Mouse (Mus musculus): Measurements from ENCODE around the gene Eps15. TPM values are rescaled to one million over a fixed set of nuclear protein-coding genes. Genes with fewer than 3 reads are reported as not detected.

Eps15 gene
- polyA plus RNA-seq, 1 experiment from 2014 or later: 30.2 TPM

DNA sequence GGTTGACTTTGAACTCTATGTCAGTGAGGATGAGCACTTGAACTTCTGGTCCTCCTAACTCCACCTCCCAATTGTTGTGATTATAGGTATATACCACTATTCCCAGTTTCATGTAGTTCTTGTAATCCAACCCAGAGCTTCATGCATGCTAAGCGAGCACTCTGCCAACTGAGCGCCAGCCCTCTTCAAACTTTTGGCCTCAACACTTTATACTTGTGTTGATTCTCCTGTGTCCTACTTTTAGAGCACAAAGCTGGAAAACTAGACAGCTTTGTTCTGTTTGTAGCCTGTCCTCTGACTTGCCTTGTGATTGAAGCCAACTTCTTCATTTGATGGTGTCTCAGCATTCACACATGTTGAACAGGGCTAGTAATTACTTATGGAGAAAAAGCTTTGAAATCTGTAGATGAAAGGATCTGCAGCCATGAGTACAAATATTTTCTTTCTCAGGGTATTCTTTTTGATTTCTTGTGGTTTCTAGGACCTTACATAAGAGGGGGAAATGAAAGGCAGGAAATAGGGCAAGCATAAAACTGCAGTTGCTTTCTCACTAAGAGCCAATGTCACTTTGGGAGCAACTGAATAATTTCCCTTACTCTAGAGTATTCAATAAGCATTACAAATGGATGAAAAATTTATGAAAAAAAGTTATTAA is 6.4 kb upstream of the Eps15 start:
- Histone ChIP-seq H3K27me3 (replicated peaks) (no peaks in the 10 kb centered on the region), H3K4me3 (replicated peaks) (no peak overlapping the region), H3K27ac (no peak overlapping the region), H3K9me3 (no peaks in the 10 kb centered on the region), H3K4me2 (no peak overlapping the region), H3K4me1 (no peaks in the 10 kb centered on the region), H3K36me3 (no peaks in the 10 kb centered on the region), H3K9ac (no peak overlapping the region)
- ATAC-seq (ENCODE audit: insufficient read depth, low FRiP score, low read depth): no peak
- WGBS: 91% methylated on average over 2 of the region's 2 CpGs

DNA sequence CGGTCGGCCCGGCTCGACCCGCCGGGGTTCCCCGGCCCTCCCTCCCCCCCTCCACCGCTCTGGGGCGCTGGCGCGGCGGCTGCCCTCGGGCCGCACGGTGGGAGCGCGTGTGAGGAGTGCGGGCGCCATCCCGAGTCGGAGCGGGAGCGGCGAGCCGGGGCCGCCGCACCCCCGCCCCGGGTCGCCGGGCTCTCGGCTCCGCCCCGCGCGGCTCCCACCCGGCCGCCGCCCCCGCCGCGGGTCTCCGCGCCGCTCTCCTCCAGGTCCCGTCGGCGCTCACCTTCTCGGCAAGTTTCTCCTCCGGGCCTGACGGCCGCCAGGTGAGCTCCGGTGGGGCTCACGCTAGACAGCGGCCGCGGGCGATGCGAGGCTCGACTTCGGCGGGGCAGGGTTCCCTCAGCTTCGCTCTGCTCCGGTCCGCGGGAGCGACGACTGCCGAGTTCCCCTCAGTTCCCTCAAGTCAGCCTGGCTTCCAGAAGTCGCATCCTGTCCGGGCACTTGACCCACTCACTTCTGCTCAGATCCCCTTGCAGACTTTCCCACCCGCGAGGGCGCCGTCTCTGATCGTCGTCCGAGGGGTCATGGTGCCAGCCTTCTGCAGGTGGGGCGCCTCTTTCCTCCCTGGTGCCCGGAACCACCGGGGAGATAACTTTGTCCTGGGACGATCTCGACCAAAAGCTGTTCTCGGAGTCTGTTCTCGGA is 542 bp downstream of the Eps15 start:
- Histone ChIP-seq H3K27ac (peak overlapping the region; percentile 81), H3K4me1 (peaks cover 15% of the 10 kb centered on the region), H3K27me3 (replicated peaks) (no peaks in the 10 kb centered on the region), H3K4me3 (replicated peaks) (peak overlapping the region; percentile 84), H3K9me3 (no peaks in the 10 kb centered on the region), H3K4me2 (peak overlapping the region; percentile 87), H3K36me3 (0 out of 2 replicates have a peak, but pooled peaks cover 3% of the 10 kb centered on the region), H3K9ac (peak overlapping the region; percentile 95)
- WGBS: under 1% methylated on average over 78 of the region's 85 CpGs
- ATAC-seq (ENCODE audit: insufficient read depth, low FRiP score, low read depth): peak; percentile 78

DNA sequence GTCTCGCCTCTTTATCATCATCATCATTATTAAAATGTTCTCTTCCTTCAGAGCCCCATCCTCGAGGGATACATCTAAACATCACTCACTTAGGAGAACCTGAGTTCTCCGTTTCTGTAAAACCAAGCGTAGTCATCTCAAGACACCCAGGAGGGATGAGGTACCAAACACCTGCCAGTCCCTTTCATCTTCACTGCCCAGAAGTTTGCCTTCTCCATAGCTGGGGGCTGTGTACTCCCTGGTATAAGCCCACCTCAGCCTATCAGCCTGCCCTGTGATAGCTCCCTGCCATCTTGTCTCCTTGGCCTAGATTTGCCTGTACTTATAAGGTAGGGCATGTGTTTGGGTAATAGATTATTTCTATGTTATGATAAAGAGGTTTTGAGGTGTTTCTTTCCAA is 1.1 kb downstream of the Eps15 start:
- peaks cover 15% of the 10 kb centered on the region for H3K4me1 ChIP-seq
- H3K9me3 ChIP-seq: no peaks in the 10 kb centered on the region
- no peaks in the 10 kb centered on the region for H3K27me3 ChIP-seq (replicated peaks)
- peak overlapping the region; percentile 95; the same call in 1 of the 2 replicates for H3K9ac ChIP-seq
- no peak for ATAC-seq (ENCODE audit: insufficient read depth, low FRiP score, low read depth)
- H3K36me3 ChIP-seq: 0 out of 2 replicates have a peak, but pooled peaks cover 3% of the 10 kb centered on the region
- peak overlapping the region; percentile 87 for H3K4me2 ChIP-seq
- H3K4me3 ChIP-seq (replicated peaks): peak overlapping the region; percentile 84
- no peak overlapping the region for H3K27ac ChIP-seq
- 11% methylated on average over 4 of the region's 4 CpGs for WGBS

DNA sequence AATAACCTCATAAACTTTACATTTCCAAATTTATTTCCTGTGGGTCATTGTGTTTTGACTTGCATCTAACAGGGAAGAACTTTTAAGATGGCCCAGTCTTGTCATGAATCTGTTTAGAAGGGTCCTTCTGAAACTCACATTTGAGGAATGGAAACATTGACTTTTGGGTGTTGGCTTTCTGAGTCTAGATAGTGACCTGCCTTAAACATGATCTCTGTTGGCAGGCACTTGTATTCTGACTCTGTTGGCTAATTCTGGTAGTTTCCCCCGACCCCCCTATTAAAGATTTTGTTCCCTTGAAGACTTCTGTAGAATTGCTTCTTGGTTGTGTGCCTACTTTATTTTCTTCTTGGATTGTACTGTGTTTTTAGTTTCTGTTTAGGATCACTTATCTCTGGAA is 1.9 kb downstream of the Eps15 start:
- no peak overlapping the region for H3K27ac ChIP-seq
- H3K27me3 ChIP-seq (replicated peaks): no peaks in the 10 kb centered on the region
- H3K4me2 ChIP-seq: peak overlapping the region; percentile 87; the same call in 1 of the 2 replicates
- H3K9me3 ChIP-seq: no peaks in the 10 kb centered on the region
- 0 out of 2 replicates have a peak, but pooled peaks cover 3% of the 10 kb centered on the region for H3K36me3 ChIP-seq
- H3K9ac ChIP-seq: no peak overlapping the region
- H3K4me1 ChIP-seq: peaks cover 15% of the 10 kb centered on the region
- WGBS: 76% methylated on average over 1 of the region's 1 CpGs
- H3K4me3 ChIP-seq (replicated peaks): 0 out of 2 replicates have a peak overlapping the region, but pooled peaks have one; percentile 6
- no peak for ATAC-seq (ENCODE audit: insufficient read depth, low FRiP score, low read depth)

DNA sequence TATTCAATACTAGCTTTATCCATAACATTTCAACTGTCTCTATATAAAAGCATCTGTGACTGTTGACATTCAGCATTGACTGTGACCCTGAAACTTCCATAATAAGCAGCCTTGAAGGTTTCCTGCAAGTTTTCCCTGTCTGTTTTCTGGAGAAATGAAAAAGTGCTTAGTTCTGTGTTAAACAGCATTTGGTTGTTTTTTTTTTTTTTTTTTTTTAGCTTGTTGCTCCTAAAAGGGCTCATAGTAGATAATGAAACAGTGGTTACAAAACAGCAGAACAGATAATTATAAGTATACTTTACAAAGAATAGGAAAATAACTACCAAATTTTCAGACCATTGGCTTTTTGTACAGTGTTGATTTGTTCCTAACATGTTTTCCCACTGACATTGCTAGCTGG is 14.6 kb downstream of the Eps15 start:
- Histone ChIP-seq H3K4me3 (replicated peaks) (no peak overlapping the region), H3K4me2 (no peak overlapping the region), H3K36me3 (no peaks in the 10 kb centered on the region), H3K4me1 (no peaks in the 10 kb centered on the region), H3K9me3 (no peaks in the 10 kb centered on the region), H3K27ac (no peak overlapping the region), H3K9ac (no peak overlapping the region), H3K27me3 (replicated peaks) (no peaks in the 10 kb centered on the region)
- no peak for ATAC-seq (ENCODE audit: insufficient read depth, low FRiP score, low read depth)

DNA sequence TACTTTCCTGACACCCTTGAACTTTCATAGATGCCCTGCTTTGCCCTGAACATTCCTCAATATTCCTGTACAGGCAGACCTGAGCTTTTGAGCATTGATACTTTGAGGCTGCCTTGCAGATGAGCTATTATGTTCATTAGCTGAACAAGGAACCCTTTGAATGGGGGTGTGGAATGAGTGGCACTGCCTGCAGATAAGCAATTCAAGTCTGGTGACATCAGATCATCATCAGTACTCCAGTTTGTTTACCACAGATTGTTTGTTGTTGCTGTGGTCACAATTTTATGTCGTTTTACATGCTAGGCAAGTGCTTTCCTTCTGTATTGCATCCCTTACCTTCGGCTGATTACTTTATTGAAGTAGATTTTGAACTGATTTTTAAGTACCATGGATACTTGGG is 16.4 kb downstream of the Eps15 start:
- 66% methylated on average over 2 of the region's 2 CpGs for WGBS
- Histone ChIP-seq H3K4me2 (no peak overlapping the region), H3K36me3 (no peaks in the 10 kb centered on the region), H3K4me1 (no peaks in the 10 kb centered on the region), H3K27ac (no peak overlapping the region), H3K4me3 (replicated peaks) (no peak overlapping the region), H3K9me3 (no peaks in the 10 kb centered on the region), H3K9ac (no peak overlapping the region), H3K27me3 (replicated peaks) (no peaks in the 10 kb centered on the region)
- no peak for ATAC-seq (ENCODE audit: insufficient read depth, low FRiP score, low read depth)

DNA sequence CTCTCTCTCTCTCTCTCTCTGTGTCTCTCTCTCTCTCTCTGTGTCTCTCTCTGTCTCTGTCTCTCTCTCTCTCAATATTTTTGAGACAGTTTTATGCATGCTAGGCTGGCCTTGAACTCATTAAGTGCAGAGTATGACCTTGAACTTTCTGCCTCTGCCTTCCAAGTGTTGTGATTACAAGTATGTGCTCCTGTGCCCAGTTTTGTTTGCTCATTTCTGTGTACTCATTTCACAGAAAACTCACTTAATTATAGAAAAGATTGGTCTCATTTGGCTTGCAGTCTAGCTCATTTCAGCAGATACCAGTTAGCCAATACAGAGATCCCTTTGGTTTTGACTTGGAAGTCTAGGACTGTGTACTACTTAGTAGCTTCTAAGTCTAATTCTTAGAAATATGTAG is 19.1 kb downstream of the Eps15 start:
- no peaks in the 10 kb centered on the region for H3K36me3 ChIP-seq
- H3K9me3 ChIP-seq: no peaks in the 10 kb centered on the region
- H3K4me1 ChIP-seq: no peaks in the 10 kb centered on the region
- no peak overlapping the region for H3K4me3 ChIP-seq (replicated peaks)
- H3K9ac ChIP-seq: no peak overlapping the region
- H3K4me2 ChIP-seq: no peak overlapping the region
- H3K27ac ChIP-seq: no peak overlapping the region
- H3K27me3 ChIP-seq (replicated peaks): no peaks in the 10 kb centered on the region
- ATAC-seq (ENCODE audit: insufficient read depth, low FRiP score, low read depth): no peak

DNA sequence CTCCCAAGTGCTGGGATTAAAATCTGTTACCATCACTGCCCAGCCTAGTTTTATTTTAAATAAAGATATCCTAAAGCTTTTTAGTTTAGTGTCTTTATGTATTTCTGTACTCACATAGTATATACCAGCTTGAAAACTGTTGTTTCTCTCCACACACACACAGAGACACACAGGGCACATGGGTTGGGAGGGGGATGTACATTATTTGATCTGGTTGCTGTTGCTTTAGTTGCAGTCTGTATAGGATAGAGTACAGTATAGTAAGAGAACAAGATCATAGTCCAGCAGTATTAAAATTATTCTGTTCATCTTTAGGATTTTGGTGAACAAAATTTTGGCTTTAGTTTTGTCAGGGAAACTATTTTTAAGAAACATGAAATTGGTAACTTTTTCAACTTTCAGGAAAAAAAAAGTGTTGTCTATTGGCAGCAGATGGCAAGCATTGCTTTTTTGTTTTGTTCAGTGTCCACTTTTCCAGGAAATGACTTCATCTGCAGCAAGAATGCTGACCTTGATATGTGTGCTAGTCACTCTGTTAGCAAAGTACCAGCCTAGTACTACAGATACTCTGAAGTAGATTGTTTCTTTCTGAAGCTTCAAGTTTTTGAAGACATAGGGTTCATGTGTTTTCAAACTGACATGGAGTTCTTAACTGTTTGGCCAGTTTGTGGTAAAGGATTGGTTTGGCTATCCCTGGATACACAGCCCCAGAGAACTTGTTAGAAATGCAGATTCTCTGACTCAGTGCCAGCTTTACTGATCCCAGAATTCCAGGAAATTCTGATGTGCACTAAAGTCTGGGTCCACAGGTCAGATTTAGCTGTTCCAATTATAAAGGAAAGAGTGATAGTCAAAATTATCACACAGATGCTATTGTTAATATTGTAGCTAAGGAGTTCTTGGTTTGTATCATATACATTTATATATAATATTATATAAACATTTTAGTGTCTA is 37.1 kb downstream of the Eps15 start:
- Histone ChIP-seq H3K9me3 (no peaks in the 10 kb centered on the region), H3K36me3 (no peaks in the 10 kb centered on the region), H3K4me2 (no peak overlapping the region), H3K4me1 (no peaks in the 10 kb centered on the region), H3K9ac (no peak overlapping the region), H3K4me3 (replicated peaks) (no peak overlapping the region), H3K27ac (no peak overlapping the region), H3K27me3 (replicated peaks) (no peaks in the 10 kb centered on the region)
- ATAC-seq (ENCODE audit: insufficient read depth, low FRiP score, low read depth): no peak

DNA sequence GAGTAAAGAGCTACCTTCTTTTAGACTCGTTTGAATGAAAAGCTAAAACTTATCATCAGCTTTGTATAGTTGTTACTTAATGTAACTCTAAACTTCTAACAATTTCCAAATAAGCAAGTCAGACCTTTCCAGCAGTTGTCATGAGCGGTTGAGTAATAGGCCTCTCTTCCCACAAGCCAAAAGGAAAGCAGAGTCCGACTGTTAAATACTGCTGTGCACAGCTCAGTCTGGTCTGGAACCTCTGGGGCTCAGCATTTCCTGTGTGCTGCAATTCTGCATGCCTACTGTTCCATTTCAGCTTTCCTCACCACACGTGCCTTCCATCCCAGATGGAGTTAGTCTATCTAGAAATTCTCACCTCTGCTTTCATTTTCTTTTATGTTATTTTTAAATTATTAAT is 56.7 kb downstream of the Eps15 start:
- Histone ChIP-seq H3K4me1 (no peaks in the 10 kb centered on the region), H3K9me3 (no peaks in the 10 kb centered on the region), H3K4me3 (replicated peaks) (no peak overlapping the region), H3K36me3 (no peaks in the 10 kb centered on the region; the same call in 1 of the 2 replicates), H3K4me2 (no peak overlapping the region), H3K27me3 (replicated peaks) (no peaks in the 10 kb centered on the region), H3K9ac (no peak overlapping the region), H3K27ac (no peak overlapping the region)
- ATAC-seq (ENCODE audit: insufficient read depth, low FRiP score, low read depth): no peak
- WGBS: 71% methylated on average over 4 of the region's 4 CpGs

DNA sequence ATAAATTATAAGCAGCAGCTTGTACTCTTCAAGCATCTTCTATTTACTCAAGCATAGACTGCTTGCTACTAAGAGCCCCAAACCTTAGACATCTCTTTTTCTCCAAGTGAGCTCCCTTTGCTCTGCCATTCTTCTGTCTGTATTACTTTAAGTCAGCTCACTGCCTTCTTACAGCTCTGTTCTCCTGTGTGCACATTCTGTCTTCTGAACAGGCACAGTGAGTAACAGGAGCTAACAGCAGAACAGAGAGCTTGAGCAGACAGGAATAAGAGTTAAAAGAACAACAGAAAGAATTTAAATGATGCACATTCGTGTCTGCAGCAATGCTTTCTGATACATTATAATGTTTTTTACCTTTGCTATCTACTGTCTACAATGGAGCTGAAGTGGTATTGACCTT is 61.2 kb downstream of the Eps15 start:
- Histone ChIP-seq H3K4me1 (no peaks in the 10 kb centered on the region), H3K27ac (no peak overlapping the region)
- 57% methylated on average over 1 of the region's 1 CpGs for WGBS

DNA sequence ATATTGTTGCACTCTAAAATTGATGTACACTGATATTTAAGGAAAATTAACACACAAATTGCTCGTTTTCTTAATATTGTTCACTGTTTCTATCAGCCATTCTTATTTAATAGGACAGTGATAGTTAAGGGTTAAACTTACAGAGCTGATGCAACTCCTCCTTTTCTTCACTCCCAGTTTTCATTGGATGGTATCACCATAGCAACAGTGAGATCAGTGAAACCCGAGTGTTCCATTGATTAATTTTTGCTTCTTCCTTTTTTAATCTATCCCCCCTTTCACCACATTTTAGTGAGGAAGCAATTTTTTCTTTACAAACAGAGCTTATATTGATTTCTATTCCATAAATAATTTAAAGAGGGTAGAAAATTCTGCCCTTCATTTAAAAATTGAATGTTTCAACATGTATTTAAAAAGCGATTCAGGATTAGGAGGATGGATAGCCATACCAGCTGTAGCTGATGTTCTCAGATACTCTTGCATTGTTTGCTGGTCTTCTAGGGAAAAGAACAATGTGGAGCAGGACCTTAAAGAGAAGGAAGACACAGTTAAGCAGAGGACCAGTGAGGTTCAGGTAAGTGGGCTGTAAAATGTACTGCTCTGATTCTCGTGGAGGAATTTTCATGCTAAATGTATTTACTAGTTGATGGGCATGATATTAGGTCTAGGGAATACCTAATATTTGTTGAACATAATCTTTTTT is 62.9 kb downstream of the Eps15 start:
- 53% methylated on average over 4 of the region's 4 CpGs for WGBS
- H3K36me3 ChIP-seq: no peaks in the 10 kb centered on the region
- H3K9me3 ChIP-seq: no peaks in the 10 kb centered on the region
- ATAC-seq (ENCODE audit: insufficient read depth, low FRiP score, low read depth): no peak
- H3K27me3 ChIP-seq (replicated peaks): no peaks in the 10 kb centered on the region
- no peak overlapping the region for H3K27ac ChIP-seq
- no peaks in the 10 kb centered on the region for H3K4me1 ChIP-seq
- no peak overlapping the region for H3K9ac ChIP-seq
- H3K4me3 ChIP-seq (replicated peaks): no peak overlapping the region
- no peak overlapping the region for H3K4me2 ChIP-seq

More for the DNA sequence above, 61.2 kb downstream of the Eps15 start:
- no peaks in the 10 kb centered on the region for H3K36me3 ChIP-seq
- H3K9ac ChIP-seq: no peak overlapping the region
- H3K4me3 ChIP-seq (replicated peaks): no peak overlapping the region
- no peak overlapping the region for H3K4me2 ChIP-seq
- H3K27me3 ChIP-seq (replicated peaks): no peaks in the 10 kb centered on the region
- H3K9me3 ChIP-seq: no peaks in the 10 kb centered on the region
- ATAC-seq (ENCODE audit: insufficient read depth, low FRiP score, low read depth): no peak

All from stomach, embryonic 15.5 days (tissue).